8 mouse cellular contexts compared by ENCODE assay signal in the genomic region with DNA sequence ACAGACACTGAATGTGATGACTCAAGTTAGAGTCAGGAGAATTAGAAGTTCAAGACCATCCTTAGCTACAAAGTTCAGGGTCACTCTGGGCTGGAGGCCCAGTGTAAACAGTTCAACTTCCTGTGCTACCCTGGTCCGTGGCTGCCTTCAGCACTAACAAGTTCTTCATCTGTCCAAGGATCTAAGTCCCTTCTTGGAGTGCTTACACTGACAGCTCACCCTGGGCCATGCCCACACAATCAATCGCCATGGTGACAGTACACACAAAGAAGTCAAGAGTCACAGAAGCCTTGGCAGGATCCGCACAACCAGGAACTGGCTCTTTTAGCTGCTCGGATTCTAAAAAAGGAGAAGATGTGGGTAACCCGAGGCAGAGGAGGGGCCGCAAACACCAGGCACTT. TPM values are rescaled to one million over a fixed set of nuclear protein-coding genes. Genes with fewer than 3 reads are reported as not detected.
DNase-seq lines count a peak whose midpoint lies in the region; TF ChIP-seq lines count a peak whose summit lies in the region.

No protein-coding gene starts in this region.

- no peaks in the 10 kb centered on the region for H3K27me3 ChIP-seq in megakaryocyte, embryonic 14.5 days (replicated peaks)

- H3K36me3 ChIP-seq in megakaryocyte, embryonic 14.5 days (replicated peaks; ENCODE audit: low read length): peaks cover 42% of the 10 kb centered on the region

- H3K27ac ChIP-seq in left cerebral cortex, adult 2 months: no peak overlapping the region

- no peaks in the 10 kb centered on the region for H3K9me3 ChIP-seq in megakaryocyte, embryonic 14.5 days

- peaks cover 100% of the 10 kb centered on the region for H3K4me1 ChIP-seq in megakaryocyte, embryonic 14.5 days

- no peak for TF ChIP-seq CTCF in left cerebral cortex, adult 2 months (IDR thresholded peaks at IDR 0.05)

- intact Hi-C loops in heart, postnatal 14 days (cut with DNase I): no loop called here
- intact Hi-C loops in left cerebral cortex, adult 2 months (cut with DNase I): no loop called here

- peak overlapping the region; percentile 77 for H3K4me3 ChIP-seq in megakaryocyte, embryonic 14.5 days (replicated peaks)
- H3K4me3 ChIP-seq in left cerebral cortex, adult 2 months: no peak overlapping the region

- peak; percentile 97 for DNase-seq in heart, adult 11 months
- no peak for DNase-seq in heart, postnatal 14 days
- DNase-seq in adrenal gland, adult 8-10 months: peak; percentile 82
- peak; percentile 70 to 80 for DNase-seq in kidney, adult 8-10 months
- no peak for DNase-seq in cerebellum, adult 9-11 months
- no peak for DNase-seq in left cerebral cortex, adult 2 months (ENCODE audit: extremely low spot score in 1 of 2, low spot score in 2 of 2)
- no peak for DNase-seq in Muller cell, postnatal 12 days (ENCODE audit: inconsistent ontology term)

RNA-seq across cellular contexts. Expression of gene Shb, which starts 44.6 kb away (rescaled TPM):
- 10 to 100 TPM; 29.7 to 46.1 TPM for total RNA-seq in heart, postnatal 14 days (2021)
- 100 to 1,000 TPM in 2 of 4 experiments, 10 to 100 TPM in 2; 39.5 to 104 (median 79.0) TPM for total RNA-seq in adrenal gland, adult 8-10 months (2022)
- polyA plus RNA-seq in megakaryocyte, embryonic 14.5 days (2012; ENCODE audit: insufficient read depth, low replicate concordance): 20.2 and 27.2 TPM in 2 replicates
- total RNA-seq in left cerebral cortex, adult 2 months (2021): 10 to 100 TPM; 11.0 to 11.6 TPM

Comparison
In these comparisons a context has a peak if more than half of its experiments do, and no peak if none do; other contexts are left out.
1. DNase-seq: peak in heart, adult 11 months (single experiment), adrenal gland, adult 8-10 months (single experiment) and kidney, adult 8-10 months (2 of 2); none in heart, postnatal 14 days (0 of 2), cerebellum, adult 9-11 months (single experiment), left cerebral cortex, adult 2 months (0 of 2) and Muller cell, postnatal 12 days (single experiment).